Mouse (Mus musculus): ENCODE measurements around the gene Enpep. TPM values are rescaled to one million over a fixed set of nuclear protein-coding genes. Genes with fewer than 3 reads are reported as not detected.

Enpep gene
- total RNA-seq (2023), result not detected

GRCm38 (mm10) chr3:129332586-129332985, at the start of gene Enpep:
Enpep (minus strand) TSS chr3:129332720.

Other genes with a start within 250 kb of the Enpep start
- not detected for gene Pitx2, start 132.8 kb downstream of the Enpep start, total RNA-seq (2023)
- 7.0 TPM for gene Elovl6, start 199.6 kb upstream of the Enpep start, total RNA-seq (2023)

Data from CD4-positive naive resting alpha-beta T cell, adult 57 days (primary cell).